In genomic region chr13:103173545-103174182, GRCm38 (mm10) we compare ENCODE assay signal across 8 mouse cellular contexts.
DNase-seq lines count a peak whose midpoint lies in the region; ATAC-seq and TF ChIP-seq lines count a peak whose summit lies in the region.

No protein-coding gene starts in this region.

- H3K4me3 ChIP-seq in ES-E14 (ENCODE audit: insufficient read depth in 1 of 2, low read depth in 1 of 2, low read length in 2 of 2, poor library complexity in 1 of 2, severe bottlenecking in 1 of 2), result no peak overlapping the region
- H3K4me3 ChIP-seq in embryonic facial prominence, embryonic 14.5 days (ENCODE audit: low read depth, low read length), result no peak overlapping the region
- no peak overlapping the region for H3K4me3 ChIP-seq in hindbrain, embryonic 13.5 days

- in situ Hi-C loops in ES-E14 (cut with MboI; ENCODE audit: low sequenced_read_pairs in 2 of 2, unreplicated experiment in 2 of 2), result loop anchor here (5.0 to 25.0 kb wide), 2 partner anchors 464 to 469 kb away; no protein-coding TSS in a partner anchor

- no peak overlapping the region for H3K27ac ChIP-seq in ES-E14 (ENCODE audit: insufficient read depth, low read depth, low read length, poor library complexity, severe bottlenecking)
- H3K27ac ChIP-seq in embryonic facial prominence, embryonic 14.5 days (replicated peaks; ENCODE audit: low read depth, low read length), result no peak overlapping the region
- H3K27ac ChIP-seq in hindbrain, embryonic 13.5 days, result no peak overlapping the region

- no peak overlapping the region for H3K9ac ChIP-seq in ES-E14 (ENCODE audit: insufficient read depth, low read depth, low read length, poor library complexity, severe bottlenecking)
- H3K9ac ChIP-seq in embryonic facial prominence, embryonic 14.5 days (ENCODE audit: low read depth, low read length), result no peak overlapping the region
- H3K9ac ChIP-seq in hindbrain, embryonic 13.5 days, result no peak overlapping the region

- peak; percentile 31 for DNase-seq in ES-E14 (ENCODE audit: low read depth, low spot score)
- DNase-seq in adrenal gland, adult 2 months, result peak; percentile 71
- DNase-seq in embryonic facial prominence, embryonic 14.5 days (ENCODE audit: low spot score), result peak; percentile 91
- DNase-seq in layer of hippocampus, postnatal 14 days (ENCODE audit: low spot score in 2 of 2), result peak; percentile 73 to 84
- peak; percentile 66 for DNase-seq in mesoderm, embryonic 11.5 days (ENCODE audit: low read depth, low spot score)
- peak; percentile 43 to 44 for DNase-seq in right cerebral cortex, postnatal 36 days (ENCODE audit: low spot score in 2 of 2)

- no peaks in the 10 kb centered on the region for H3K27me3 ChIP-seq in embryonic facial prominence, embryonic 14.5 days (replicated peaks; ENCODE audit: control insufficient read depth, insufficient read depth, low read length)
- H3K27me3 ChIP-seq in hindbrain, embryonic 13.5 days, result 0 out of 2 replicates have a peak, but pooled peaks cover 2% of the 10 kb centered on the region

- no peak for ATAC-seq in embryonic facial prominence, embryonic 14.5 days (ENCODE audit: low read depth)
- peak; percentile 74; the same call in 1 of the 2 replicates for ATAC-seq in hindbrain, embryonic 13.5 days (ENCODE audit: low FRiP score)
- no peak for ATAC-seq in granulocyte monocyte progenitor cell, adult 5-6 weeks (replicated peaks; ENCODE audit: poor library complexity, severe bottlenecking)

- no peaks in the 10 kb centered on the region for H3K9me3 ChIP-seq in ES-E14 (ENCODE audit: control insufficient read depth, insufficient read depth, low read depth, low read length)
- no peaks in the 10 kb centered on the region for H3K9me3 ChIP-seq in embryonic facial prominence, embryonic 14.5 days (ENCODE audit: control insufficient read depth, low read length)
- H3K9me3 ChIP-seq in hindbrain, embryonic 13.5 days, result no peaks in the 10 kb centered on the region

- no peaks in the 10 kb centered on the region for H3K4me1 ChIP-seq in ES-E14 (ENCODE audit: control insufficient read depth in 2 of 2, insufficient read depth in 2 of 2, low read length in 2 of 2, poor library complexity in 1 of 2)
- no peaks in the 10 kb centered on the region for H3K4me1 ChIP-seq in embryonic facial prominence, embryonic 14.5 days (ENCODE audit: control insufficient read depth, insufficient read depth, low read length)
- peaks cover 11% of the 10 kb centered on the region for H3K4me1 ChIP-seq in hindbrain, embryonic 13.5 days (replicated peaks)

- H3K36me3 ChIP-seq in ES-E14 (ENCODE audit: control insufficient read depth, insufficient read depth, low read length, poor library complexity, severe bottlenecking), result no peaks in the 10 kb centered on the region
- no peaks in the 10 kb centered on the region for H3K36me3 ChIP-seq in embryonic facial prominence, embryonic 14.5 days (ENCODE audit: control insufficient read depth, insufficient read depth, low read length)
- H3K36me3 ChIP-seq in hindbrain, embryonic 13.5 days, result no peaks in the 10 kb centered on the region

- H3K4me2 ChIP-seq in embryonic facial prominence, embryonic 14.5 days (ENCODE audit: low read depth, low read length), result peak overlapping the region; percentile 28; the same call in 1 of the 2 replicates
- H3K4me2 ChIP-seq in hindbrain, embryonic 13.5 days, result no peak overlapping the region

- WGBS in embryonic facial prominence, embryonic 14.5 days, result 28% methylated on average over 7 of the region's 7 CpGs
- 27% methylated on average over 7 of the region's 7 CpGs for WGBS in hindbrain, embryonic 13.5 days

TF ChIP-seq in ES-E14, 5 proteins besides CTCF, POLR2A, EP300 and RAD21:
- peak; percentile 66; the same call in 1 of the 2 replicates for TF ChIP-seq ZC3H11A (IDR thresholded peaks at IDR 0.05; ENCODE audit: borderline replicate concordance, low read depth, low read length)
- TF ChIP-seq ZNF384 (IDR thresholded peaks at IDR 0.05; ENCODE audit: low read depth, low read length), result no peak

Comparison
In these comparisons a context has a peak if more than half of its experiments do, and no peak if none do; other contexts are left out.
1. DNase-seq: peak in every context shown above with its lines; median percentile 91 in embryonic facial prominence, embryonic 14.5 days; 78 in layer of hippocampus, postnatal 14 days; 71 in adrenal gland, adult 2 months; 66 in mesoderm, embryonic 11.5 days; 44 in right cerebral cortex, postnatal 36 days; 31 in ES-E14.